Mouse (Mus musculus): ENCODE results near the gene Lilrb4a. TPM values are rescaled to one million over a fixed set of nuclear protein-coding genes. Genes with fewer than 3 reads are reported as not detected.
"Not testable (repeated sequence)": the region's sequence is repeated elsewhere in the genome, so short reads cannot be mapped to it uniquely, and the experiment has no call there.

Gene Lilrb4a
- total and polyA plus RNA-seq, 3 experiments, result not detected

DNA sequence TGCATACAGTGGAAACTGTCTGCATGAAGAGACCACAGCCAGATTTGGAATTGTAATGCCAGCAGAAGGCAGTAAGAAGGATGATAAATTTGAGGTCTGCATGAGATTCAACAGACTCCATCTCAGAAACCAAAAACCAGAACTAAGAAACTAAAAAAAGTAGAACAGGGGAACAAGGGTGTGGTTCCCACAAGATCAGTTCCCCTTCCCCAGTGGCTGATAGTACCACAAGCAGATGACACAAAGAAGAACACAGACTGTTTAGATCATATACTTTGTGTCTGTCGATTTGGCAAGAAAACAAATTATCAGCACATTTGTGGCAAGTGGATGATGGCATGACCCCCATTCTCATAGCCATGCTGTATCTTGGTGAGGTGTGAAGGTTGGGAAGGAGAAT lies 35.0 kb upstream of the Lilrb4a start (continued):
- TF ChIP-seq UBTF (IDR thresholded peaks at IDR 0.05; ENCODE audit: borderline replicate concordance, insufficient read depth, low read depth, low read length) (no peak), E2F4 (IDR thresholded peaks at IDR 0.05; ENCODE audit: borderline replicate concordance, low read depth, low read length) (no peak), MAZ (IDR thresholded peaks at IDR 0.05; ENCODE audit: low read depth, low read length) (no peak), CHD2 (IDR thresholded peaks at IDR 0.05; ENCODE audit: low read length) (no peak), BHLHE40 (IDR thresholded peaks at IDR 0.05; ENCODE audit: borderline replicate concordance, low read depth, low read length) (no peak), RAD21 (IDR thresholded peaks at IDR 0.05; ENCODE audit: low read depth, low read length) (no peak), SMC3 (IDR thresholded peaks at IDR 0.05; ENCODE audit: low read depth, low read length) (no peak), POLR2A (IDR thresholded peaks at IDR 0.05; ENCODE audit: control insufficient read depth in 1 of 2, insufficient read depth in 1 of 2, low read depth in 1 of 2, low read length in 2 of 2, poor library complexity in 1 of 2) (no peak), HCFC1 (IDR thresholded peaks at IDR 0.05; ENCODE audit: low read depth, low read length) (no peak), SIN3A (IDR thresholded peaks at IDR 0.05; ENCODE audit: low read length) (no peak), NRF1 (IDR thresholded peaks at IDR 0.05; ENCODE audit: insufficient read depth, low read depth, low read length, poor library complexity, severe bottlenecking) (no peak), MAFK (IDR thresholded peaks at IDR 0.05; ENCODE audit: borderline replicate concordance, low read depth, low read length) (no peak)

DNA sequence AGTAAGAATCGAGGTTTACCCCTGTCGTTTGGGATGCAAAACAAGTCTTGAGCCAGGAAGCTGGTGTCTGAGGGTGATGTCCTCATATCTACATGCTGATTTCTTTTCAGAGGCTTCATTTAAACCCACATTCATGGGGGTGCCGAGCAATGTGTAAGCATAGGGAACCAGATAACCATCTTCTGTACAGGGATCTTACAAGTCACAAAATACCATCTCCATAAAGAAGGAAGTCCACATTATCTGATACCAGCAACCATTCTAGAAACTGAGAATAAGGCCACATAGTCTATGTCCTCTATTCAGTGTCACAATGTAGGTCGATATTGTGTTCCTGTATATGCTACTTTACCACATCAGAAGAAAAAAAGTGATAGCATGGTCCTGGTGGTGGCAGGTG lies 34.4 kb upstream of the Lilrb4a start:
- Histone ChIP-seq H3K27me3 (ENCODE audit: control insufficient read depth in 1 of 2, insufficient read depth in 2 of 2, low read length in 2 of 2) (no peaks in the 10 kb centered on the region), H3K79me2 (ENCODE audit: control insufficient read depth, insufficient read depth, low read length, poor library complexity) (no peaks in the 10 kb centered on the region), H3K4me1 (ENCODE audit: control insufficient read depth in 1 of 2, insufficient read depth in 2 of 2, low read length in 2 of 2) (peaks cover 11 to 17% of the 10 kb centered on the region in 2 experiments), H3K9me3 (replicated peaks; ENCODE audit: insufficient read depth, low read length) (no peaks in the 10 kb centered on the region), H3K27ac (ENCODE audit: control insufficient read depth, low read depth, low read length) (peak overlapping the region; percentile 65), H3K4me3 (ENCODE audit: control insufficient read depth in 1 of 2, insufficient read depth in 1 of 2, low read depth in 2 of 2, low read length in 2 of 2) (no peak overlapping the region), H3K9ac (ENCODE audit: control insufficient read depth, low read depth, low read length, poor library complexity, severe bottlenecking) (no peak overlapping the region), H3K36me3 (ENCODE audit: control insufficient read depth in 1 of 2, insufficient read depth in 2 of 2, low read length in 2 of 2) (peaks cover 0 to 25% of the 10 kb centered on the region in 2 experiments; a peak in 2 of 4 replicates)
- DNase-seq (ENCODE audit: low read depth, low spot score), result no peak
- TF ChIP-seq EP300 (IDR thresholded peaks at IDR 0.05; ENCODE audit: low read depth in 1 of 2, low read length in 2 of 2) (peak in 1 of 2 experiments; percentile 40; a peak in 1 of 4 replicates), MXI1 (IDR thresholded peaks at IDR 0.05; ENCODE audit: low read depth, low read length) (no peak), GATA1 (IDR thresholded peaks at IDR 0.05; ENCODE audit: low read depth, low read length) (peak; percentile 51)

DNA sequence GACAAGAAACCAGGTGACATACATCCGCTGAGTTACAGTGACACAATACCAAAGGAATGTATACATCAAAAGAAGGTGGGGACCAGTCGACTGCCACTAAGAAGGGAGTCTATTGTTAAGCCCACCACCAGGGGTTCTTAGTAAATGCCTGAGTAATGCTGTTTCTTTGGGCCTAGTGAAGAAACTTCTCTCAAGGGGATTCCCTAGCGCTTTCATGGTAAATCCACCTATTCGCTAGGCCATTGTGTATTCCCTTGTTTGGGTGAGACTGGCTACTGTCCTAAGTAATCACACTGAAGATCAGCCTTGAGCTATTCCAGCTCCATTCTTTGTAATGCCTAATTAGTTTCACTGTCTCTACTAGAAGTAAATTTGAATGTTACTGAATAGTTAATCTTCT lies 27.0 kb upstream of the Lilrb4a start:
- not testable (repeated sequence) for H3K36me3 ChIP-seq (ENCODE audit: control insufficient read depth in 1 of 2, insufficient read depth in 2 of 2, low read length in 2 of 2); H3K79me2 ChIP-seq (ENCODE audit: control insufficient read depth, insufficient read depth, low read length, poor library complexity); H3K9ac ChIP-seq (ENCODE audit: control insufficient read depth, low read depth, low read length, poor library complexity, severe bottlenecking); H3K27ac ChIP-seq (ENCODE audit: control insufficient read depth, low read depth, low read length); H3K27me3 ChIP-seq (ENCODE audit: control insufficient read depth in 1 of 2, insufficient read depth in 2 of 2, low read length in 2 of 2); H3K4me3 ChIP-seq (ENCODE audit: control insufficient read depth in 1 of 2, insufficient read depth in 1 of 2, low read depth in 2 of 2, low read length in 2 of 2); H3K4me1 ChIP-seq (ENCODE audit: control insufficient read depth in 1 of 2, insufficient read depth in 2 of 2, low read length in 2 of 2); H3K9me3 ChIP-seq (replicated peaks; ENCODE audit: insufficient read depth, low read length); DNase-seq (ENCODE audit: low read depth, low spot score)

- H3K9me3 ChIP-seq (replicated peaks; ENCODE audit: insufficient read depth, low read length); H3K4me3 ChIP-seq (ENCODE audit: control insufficient read depth in 1 of 2, insufficient read depth in 1 of 2, low read depth in 2 of 2, low read length in 2 of 2); H3K9ac ChIP-seq (ENCODE audit: control insufficient read depth, low read depth, low read length, poor library complexity, severe bottlenecking); H3K27ac ChIP-seq (ENCODE audit: control insufficient read depth, low read depth, low read length); H3K27me3 ChIP-seq (ENCODE audit: control insufficient read depth in 1 of 2, insufficient read depth in 2 of 2, low read length in 2 of 2); H3K36me3 ChIP-seq (ENCODE audit: control insufficient read depth in 1 of 2, insufficient read depth in 2 of 2, low read length in 2 of 2); H3K79me2 ChIP-seq (ENCODE audit: control insufficient read depth, insufficient read depth, low read length, poor library complexity); H3K4me1 ChIP-seq (ENCODE audit: control insufficient read depth in 1 of 2, insufficient read depth in 2 of 2, low read length in 2 of 2); DNase-seq (ENCODE audit: low read depth, low spot score): not testable (repeated sequence)
Observed at GRCm38 (mm10) chr10:51480397-51480796, 10.4 kb upstream of the Lilrb4a start, which contains the start of the genes Gm49339 and Lilr4b. Gene Gm49339 (plus strand): TSS chr10:51480612. Gene Lilr4b (plus strand): TSS chr10:51480632.

All from MEL (cell line).